Mouse (Mus musculus) liver, postnatal 0 days (tissue): ENCODE results near the gene Mrps12.

ENCODE experiments used
- CTCF ChIP-seq: sonication (generic); IDR thresholded peaks from 2 replicates; pipeline ENCODE4 v1.5.1; 2016; ENCODE audit warnings: antibody characterized with exemption, low read depth
- EP300 ChIP-seq: IDR thresholded peaks from 2 replicates; pipeline ENCODE4 v1.6.1; 2016; ENCODE audit warnings: antibody characterized with exemption, low read depth, mild to moderate bottlenecking

DNA sequence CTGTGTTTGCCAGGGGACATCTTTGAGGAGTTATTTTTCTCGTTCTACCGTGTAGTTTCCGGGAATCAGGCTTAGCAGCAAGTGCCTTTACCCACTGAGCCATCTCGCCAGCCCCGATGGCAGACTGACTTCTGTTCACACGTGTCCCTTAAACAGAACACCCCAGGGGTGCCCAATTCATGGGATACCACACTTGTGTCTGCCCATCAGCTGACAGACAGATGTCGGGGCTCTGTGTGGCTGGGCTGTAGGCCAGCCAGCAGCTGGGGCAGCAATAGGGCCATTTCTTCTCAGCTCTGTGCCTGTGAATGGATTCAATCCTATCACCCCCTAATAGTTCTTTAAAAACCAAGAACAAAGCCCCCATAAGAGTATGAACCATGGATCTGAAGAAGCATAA is 33.5 kb upstream of the Mrps12 start:
- TF ChIP-seq CTCF (no peak), EP300 (no peak)
